Mouse (Mus musculus) intestine, postnatal 0 days (tissue): ENCODE data around the gene Cdc34b. TPM values are rescaled to one million over a fixed set of nuclear protein-coding genes. Genes with fewer than 3 reads are reported as not detected.

Experiments used
- ATAC-seq: fragments of 200-750 bp; cut with Nextera tagmentation; 2 replicates; pipeline ENCODE4 v1.8.0; 2017; ENCODE audit warnings: mild to moderate bottlenecking, moderate TSS enrichment, moderate library complexity
- H3K27ac ChIP-seq: fragments of 300-500 bp; sonication (generic); 2 replicates; pipeline ENCODE4 v1.5.1; 2014; ENCODE audit warnings: mild to moderate bottlenecking, low read depth, low read length, moderate library complexity
- H3K27me3 ChIP-seq: fragments of 300-500 bp; sonication (generic); replicated peaks from 2 replicates; pipeline ENCODE4 v1.6.1; 2014; ENCODE audit warnings: low read length, mixed read lengths; ENCODE audit not compliant: control insufficient read depth, insufficient read depth
- H3K36me3 ChIP-seq: fragments of 300-500 bp; sonication (generic); 2 replicates; pipeline ENCODE4 v1.6.1; 2014; ENCODE audit warnings: mild to moderate bottlenecking, moderate library complexity; ENCODE audit not compliant: control insufficient read depth, insufficient read depth
- H3K4me1 ChIP-seq: fragments of 300-500 bp; sonication (generic); replicated peaks from 2 replicates; pipeline ENCODE4 v1.6.1; 2014; ENCODE audit warnings: antibody characterized with exemption, low read length, mixed read lengths; ENCODE audit not compliant: control insufficient read depth, insufficient read depth
- H3K4me2 ChIP-seq: fragments of 300-500 bp; sonication (generic); replicated peaks from 2 replicates; pipeline ENCODE4 v1.6.1; 2014; ENCODE audit warnings: low read depth, mild to moderate bottlenecking, moderate library complexity
- H3K4me3 ChIP-seq: fragments of 300-500 bp; sonication (generic); 2 replicates; pipeline ENCODE4 v1.5.1; 2014; ENCODE audit warnings: low read depth, low read length
- H3K9ac ChIP-seq: fragments of 300-500 bp; sonication (generic); 2 replicates; pipeline ENCODE4 v1.6.1; 2014; ENCODE audit warnings: mild to moderate bottlenecking, low read depth, low read length
- H3K9me3 ChIP-seq: fragments of 300-500 bp; sonication (generic); 2 replicates; pipeline ENCODE4 v1.6.1; 2016; ENCODE audit warnings: mixed run types; ENCODE audit not compliant: control insufficient read depth
- CTCF ChIP-seq: sonication (generic); IDR thresholded peaks from 2 replicates; pipeline ENCODE4 v1.5.1; 2016; ENCODE audit warnings: low read depth, mild to moderate bottlenecking, control low read depth, antibody characterized with exemption, moderate library complexity
- WGBS: fragments of 180-500 bp; shearing (Covaris S2); extraction: QIAGEN DNeasy Blood & Tissue Kit; methylation state at CpG from one replicate; pipeline ENCODE4 v1.1.7; 2014; 5-methylcytosine and 5-hydroxymethylcytosine counted together
- polyA plus RNA-seq: library from polyadenylated mRNA; unstranded; fragments of >200 nt; fragmentation: Nextera tagmentation; extraction: Ambion mirVana; gene quantifications from 2 replicates; pipeline ENCODE4 v1.2.1, GENCODE M21; 2015

Gene Cdc34b
- polyA plus RNA-seq, 1 experiment from 2014 or later, result 0.13 TPM

GRCm38 (mm10) chr11:94730261-94730660 is 11.3 kb upstream of the Cdc34b start:
- ATAC-seq, result no peak
- H3K4me1 ChIP-seq, result no peaks in the 10 kb centered on the region
- WGBS, result 20% methylated on average over 5 of the region's 5 CpGs

GRCm38 (mm10) chr11:94731229-94731628 is 10.4 kb upstream of the Cdc34b start:
- Histone ChIP-seq H3K4me2 (no peak overlapping the region), H3K27me3 (no peaks in the 10 kb centered on the region), H3K27ac (no peak overlapping the region), H3K9ac (no peak overlapping the region), H3K4me3 (no peak overlapping the region), H3K4me1 (no peaks in the 10 kb centered on the region), H3K36me3 (no peaks in the 10 kb centered on the region), H3K9me3 (no peaks in the 10 kb centered on the region)
- 90% methylated on average over 12 of the region's 12 CpGs for WGBS
- ATAC-seq, result no peak
- no peak for TF ChIP-seq CTCF

More at GRCm38 (mm10) chr11:94730261-94730660, 11.3 kb upstream of the Cdc34b start:
- Histone ChIP-seq H3K9ac (no peak overlapping the region), H3K27ac (no peak overlapping the region), H3K4me3 (no peak overlapping the region), H3K27me3 (no peaks in the 10 kb centered on the region), H3K9me3 (no peaks in the 10 kb centered on the region), H3K36me3 (no peaks in the 10 kb centered on the region), H3K4me2 (no peak overlapping the region)
- TF ChIP-seq CTCF, result peak; percentile 94

- Histone ChIP-seq H3K4me2 (peak overlapping the region; percentile 18; the same call in 1 of the 2 replicates), H3K36me3 (no peaks in the 10 kb centered on the region), H3K9ac (no peak overlapping the region), H3K27me3 (no peaks in the 10 kb centered on the region), H3K27ac (no peak overlapping the region), H3K4me1 (no peaks in the 10 kb centered on the region), H3K4me3 (no peak overlapping the region), H3K9me3 (no peaks in the 10 kb centered on the region)
- ATAC-seq, result peak; percentile 85
- WGBS, result 26% methylated on average over 8 of the region's 8 CpGs
- TF ChIP-seq CTCF, result peak; percentile 85
Observed at GRCm38 (mm10) chr11:94732773-94733172, 8.8 kb upstream of the Cdc34b start.

DNA sequence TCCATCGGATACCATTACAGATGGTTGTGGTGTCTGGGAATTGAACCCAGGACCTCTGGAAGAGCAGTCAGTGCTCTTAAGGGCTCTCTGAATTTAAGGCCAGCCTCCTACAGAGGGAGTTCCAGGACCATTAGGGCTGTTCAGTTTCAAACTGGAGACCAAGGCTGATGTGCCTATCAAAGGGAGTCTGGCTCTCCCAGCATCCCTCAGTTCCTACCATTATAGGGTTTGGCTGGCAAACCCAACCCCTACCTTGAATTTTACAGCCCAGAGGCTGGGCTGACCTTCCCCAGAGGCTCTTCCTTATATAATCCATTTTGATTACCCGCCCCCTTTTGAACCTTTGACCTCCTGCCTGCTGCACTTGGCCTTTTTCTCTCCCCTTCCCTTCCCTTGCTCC is 5.8 kb upstream of the Cdc34b start:
- no peak for ATAC-seq
- WGBS, result 58% methylated on average over 2 of the region's 2 CpGs
- no peak overlapping the region for H3K4me2 ChIP-seq

GRCm38 (mm10) chr11:94752946-94753713 is 11.5 kb downstream of the Cdc34b start:
- Histone ChIP-seq H3K9ac (no peak overlapping the region), H3K27ac (peak overlapping the region; percentile 70), H3K4me3 (no peak overlapping the region), H3K4me1 (0 out of 2 replicates have a peak, but pooled peaks cover 4% of the 10 kb centered on the region), H3K27me3 (no peaks in the 10 kb centered on the region), H3K9me3 (no peaks in the 10 kb centered on the region), H3K4me2 (peak overlapping the region; percentile 17; the same call in 1 of the 2 replicates), H3K36me3 (peaks cover 13% of the 10 kb centered on the region; the same call in 1 of the 2 replicates)
- TF ChIP-seq CTCF, result no peak
- 11% methylated on average over 2 of the region's 2 CpGs for WGBS
- ATAC-seq, result peak; percentile 89

More for the DNA sequence above, 5.8 kb upstream of the Cdc34b start:
- Histone ChIP-seq H3K9me3 (no peaks in the 10 kb centered on the region), H3K36me3 (no peaks in the 10 kb centered on the region), H3K4me3 (no peak overlapping the region), H3K27ac (no peak overlapping the region), H3K27me3 (no peaks in the 10 kb centered on the region), H3K9ac (no peak overlapping the region), H3K4me1 (no peaks in the 10 kb centered on the region)
- no peak for TF ChIP-seq CTCF

DNA sequence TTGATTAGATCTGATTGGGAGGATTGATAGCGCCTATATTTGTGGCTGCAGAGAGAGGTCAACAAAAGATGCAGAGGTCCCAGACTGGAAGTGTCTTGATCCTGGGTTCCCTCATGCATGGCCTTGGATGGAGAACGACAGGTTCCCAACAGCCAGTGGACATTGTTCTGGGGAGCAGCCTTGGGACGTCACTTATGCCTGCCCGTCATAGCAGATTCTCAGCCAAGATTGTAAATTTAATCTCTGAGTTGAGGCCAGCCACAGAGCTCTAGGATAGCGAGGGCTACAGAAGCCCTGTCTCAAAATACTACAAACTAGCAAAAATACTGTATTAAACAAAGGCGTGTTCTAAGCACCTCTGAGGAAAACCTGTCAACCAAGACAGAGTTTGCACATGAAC is 18.3 kb downstream of the Cdc34b start:
- no peaks in the 10 kb centered on the region for H3K9me3 ChIP-seq
- H3K4me2 ChIP-seq, result peak overlapping the region; percentile 57
- WGBS, result 45% methylated on average over 6 of the region's 6 CpGs
- H3K4me1 ChIP-seq, result no peaks in the 10 kb centered on the region; the same call in 1 of the 2 replicates
- H3K36me3 ChIP-seq, result peaks cover 13% of the 10 kb centered on the region; the same call in 1 of the 2 replicates
- 0 out of 2 replicates have a peak, but pooled peaks have one; percentile 20 for ATAC-seq
- no peaks in the 10 kb centered on the region for H3K27me3 ChIP-seq
- no peak for TF ChIP-seq CTCF
- no peak overlapping the region for H3K9ac ChIP-seq
- 0 out of 2 replicates have a peak overlapping the region, but pooled peaks have one; percentile 73 for H3K27ac ChIP-seq
- H3K4me3 ChIP-seq, result peak overlapping the region; percentile 26
